Mouse (Mus musculus) embryonic facial prominence, embryonic 12.5 days (tissue): ENCODE measurements around the gene 6430550D23Rik. TPM values are rescaled to one million over a fixed set of nuclear protein-coding genes. Genes with fewer than 3 reads are reported as not detected.

Source experiments
- ATAC-seq: fragments of 200-750 bp; cut with Nextera tagmentation; 2 replicates; pipeline ENCODE4 v1.8.0; 2017; ENCODE audit not compliant: insufficient number of reproducible peaks, insufficient read depth, low FRiP score, low TSS enrichment
- H3K27ac ChIP-seq: fragments of 300-500 bp; sonication (generic); 2 replicates; pipeline ENCODE4 v1.5.1; 2016; ENCODE audit warnings: mild to moderate bottlenecking
- H3K27me3 ChIP-seq: fragments of 300-500 bp; sonication (generic); 2 replicates; pipeline ENCODE4 v1.6.1; 2016; ENCODE audit warnings: mild to moderate bottlenecking, moderate library complexity
- H3K36me3 ChIP-seq: fragments of 300-500 bp; sonication (generic); 2 replicates; pipeline ENCODE4 v1.6.1; 2016; ENCODE audit warnings: mild to moderate bottlenecking
- H3K4me1 ChIP-seq: fragments of 300-500 bp; sonication (generic); 2 replicates; pipeline ENCODE4 v1.6.1; 2016
- H3K4me2 ChIP-seq: fragments of 300-500 bp; sonication (generic); replicated peaks from 2 replicates; pipeline ENCODE4 v1.6.1; 2016; ENCODE audit warnings: mild to moderate bottlenecking, moderate library complexity
- H3K4me3 ChIP-seq: fragments of 300-500 bp; sonication (generic); 2 replicates; pipeline ENCODE4 v1.5.1; 2016; ENCODE audit warnings: mild to moderate bottlenecking
- H3K9ac ChIP-seq: fragments of 300-500 bp; sonication (generic); 2 replicates; pipeline ENCODE4 v1.6.1; 2016; ENCODE audit warnings: mild to moderate bottlenecking, moderate library complexity
- H3K9me3 ChIP-seq: fragments of 300-500 bp; sonication (generic); 2 replicates; pipeline ENCODE4 v1.6.1; 2016; ENCODE audit warnings: mild to moderate bottlenecking, moderate library complexity
- WGBS: fragments of 180-500 bp; shearing (Covaris S2); methylation state at CpG from one replicate; pipeline ENCODE4 v1.1.7; 2016; 5-methylcytosine and 5-hydroxymethylcytosine counted together
- polyA plus RNA-seq: library from polyadenylated mRNA; unstranded; fragments of >200 nt; fragmentation: Nextera tagmentation; extraction: Ambion mirVana; gene quantifications from 2 replicates; pipeline ENCODE4 v1.2.1, GENCODE M21; 2016

Gene 6430550D23Rik
- 2.0 and 2.3 TPM in 2 replicates for polyA plus RNA-seq

GRCm38 (mm10) chr2:156007888-156008532, at the start of gene 6430550D23Rik, which contains the start of gene Ergic3:
Gene 6430550D23Rik, minus strand, starts transcription at chr2:156007977.
Gene Ergic3, plus strand, starts transcription at chr2:156008045.
- Histone ChIP-seq H3K27me3 (no peaks in the 10 kb centered on the region), H3K4me3 (peak within 1 kb of the TSS; percentile 72), H3K4me2 (peak within 1 kb of the TSS; percentile 52), H3K4me1 (peaks cover 6% of the 10 kb centered on the region), H3K9me3 (no peaks in the 10 kb centered on the region), H3K36me3 (peaks cover 31% of the 10 kb centered on the region), H3K27ac (peak within 1 kb of the TSS; percentile 51), H3K9ac (peak within 1 kb of the TSS; percentile 74)
- WGBS, result under 1% methylated on average over 45 of the region's 45 CpGs
- ATAC-seq, result peak; percentile 99

DNA sequence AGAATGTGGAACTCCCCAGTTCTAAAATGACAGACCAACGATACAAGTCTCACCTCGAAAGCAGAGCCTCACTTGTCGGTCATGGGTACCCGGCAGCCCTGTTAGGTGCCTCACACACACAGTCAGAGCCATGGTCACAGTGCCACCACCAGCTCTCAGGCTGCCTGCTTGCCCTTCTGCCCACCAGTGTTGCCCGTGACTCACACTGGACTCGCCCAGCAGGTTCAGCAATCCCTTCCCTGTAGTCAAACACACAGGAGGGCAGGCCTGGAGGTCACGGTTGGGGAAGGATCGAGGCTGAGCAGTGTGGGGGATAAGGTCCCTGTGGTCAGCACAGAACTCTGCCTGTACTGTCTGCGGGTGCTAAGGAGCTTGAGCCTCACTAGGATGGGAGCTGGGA, 45.0 kb upstream of the 6430550D23Rik start, which contains the start of gene Fer1l4:
Fer1l4 (minus strand) TSS at position 132 of the 400 bp plus-strand sequence.
- no peak within 1 kb of the TSS for H3K27ac ChIP-seq
- WGBS, result 82% methylated on average over 9 of the region's 9 CpGs

DNA sequence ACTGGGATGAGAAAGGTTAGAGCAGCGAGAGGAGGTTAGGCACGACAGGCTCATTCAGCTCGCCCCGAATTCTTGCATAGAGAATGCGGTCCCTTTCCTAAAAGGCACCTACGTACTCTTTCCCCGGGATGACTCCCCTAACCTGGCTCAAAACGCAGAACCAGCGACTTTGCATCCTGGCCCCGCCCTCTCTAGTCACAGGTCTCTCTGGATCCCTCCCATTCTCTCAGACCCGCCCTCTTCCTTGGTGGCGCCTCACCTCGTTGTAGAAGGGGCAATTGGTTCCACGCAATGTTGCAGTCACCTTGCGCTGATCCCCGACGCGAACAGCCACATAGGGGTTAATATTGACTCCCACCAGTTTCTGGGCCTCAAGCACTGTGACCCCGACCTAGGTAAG, 40.2 kb upstream of the 6430550D23Rik start:
- no peak for ATAC-seq
- H3K4me2 ChIP-seq, result peak overlapping the region; percentile 14
- no peaks in the 10 kb centered on the region for H3K4me1 ChIP-seq
- no peak overlapping the region for H3K27ac ChIP-seq
- no peak overlapping the region for H3K4me3 ChIP-seq
- 7% methylated on average over 19 of the region's 19 CpGs for WGBS
- H3K9ac ChIP-seq, result no peak overlapping the region
- H3K36me3 ChIP-seq, result no peaks in the 10 kb centered on the region
- no peaks in the 10 kb centered on the region for H3K9me3 ChIP-seq
- H3K27me3 ChIP-seq, result peaks cover 9% of the 10 kb centered on the region; the same call in 1 of the 2 replicates

More for the DNA sequence above, 45.0 kb upstream of the 6430550D23Rik start, which contains the start of gene Fer1l4:
- H3K27me3 ChIP-seq, result no peaks in the 10 kb centered on the region
- ATAC-seq, result no peak
- no peaks in the 10 kb centered on the region for H3K9me3 ChIP-seq
- no peak within 1 kb of the TSS for H3K4me3 ChIP-seq
- H3K9ac ChIP-seq, result no peak within 1 kb of the TSS
- H3K4me2 ChIP-seq, result no peak within 1 kb of the TSS
- H3K4me1 ChIP-seq, result no peaks in the 10 kb centered on the region
- no peaks in the 10 kb centered on the region for H3K36me3 ChIP-seq

- no peaks in the 10 kb centered on the region for H3K36me3 ChIP-seq
- 85% methylated on average over 8 of the region's 8 CpGs for WGBS
- H3K4me1 ChIP-seq, result no peaks in the 10 kb centered on the region
- no peak for ATAC-seq
- H3K27me3 ChIP-seq, result peaks cover 9% of the 10 kb centered on the region; the same call in 1 of the 2 replicates
- H3K9me3 ChIP-seq, result no peaks in the 10 kb centered on the region
- H3K9ac ChIP-seq, result no peak overlapping the region
- H3K4me2 ChIP-seq, result no peak overlapping the region
- H3K4me3 ChIP-seq, result no peak overlapping the region
- H3K27ac ChIP-seq, result no peak overlapping the region
Observed at GRCm38 (mm10) chr2:156042903-156043302, 35.1 kb upstream of the 6430550D23Rik start.

DNA sequence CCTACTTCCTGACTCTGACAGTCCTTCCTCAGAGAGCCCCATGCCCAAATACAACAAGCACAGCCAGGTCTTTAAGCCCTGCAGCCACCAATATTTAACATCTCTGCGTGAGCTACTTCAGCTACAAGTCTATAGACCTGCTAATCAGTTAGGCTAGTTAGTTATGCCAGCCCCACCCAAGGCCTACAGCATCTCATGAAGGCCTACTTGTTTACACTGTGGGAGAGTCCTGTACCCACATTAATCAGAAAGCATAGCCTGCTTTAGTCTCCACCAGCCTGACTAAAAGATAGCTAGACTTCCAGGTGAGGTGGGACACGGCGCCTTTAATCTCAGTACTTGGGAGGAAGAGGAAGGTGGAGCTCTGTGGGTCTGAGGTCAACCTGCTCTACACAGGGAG, 31.6 kb upstream of the 6430550D23Rik start:
- no peaks in the 10 kb centered on the region for H3K9me3 ChIP-seq
- ATAC-seq, result no peak
- H3K9ac ChIP-seq, result no peak overlapping the region
- H3K4me1 ChIP-seq, result no peaks in the 10 kb centered on the region
- H3K27me3 ChIP-seq, result no peaks in the 10 kb centered on the region
- 89% methylated on average over 3 of the region's 3 CpGs for WGBS
- H3K4me2 ChIP-seq, result no peak overlapping the region
- no peaks in the 10 kb centered on the region for H3K36me3 ChIP-seq
- no peak overlapping the region for H3K27ac ChIP-seq
- H3K4me3 ChIP-seq, result no peak overlapping the region

DNA sequence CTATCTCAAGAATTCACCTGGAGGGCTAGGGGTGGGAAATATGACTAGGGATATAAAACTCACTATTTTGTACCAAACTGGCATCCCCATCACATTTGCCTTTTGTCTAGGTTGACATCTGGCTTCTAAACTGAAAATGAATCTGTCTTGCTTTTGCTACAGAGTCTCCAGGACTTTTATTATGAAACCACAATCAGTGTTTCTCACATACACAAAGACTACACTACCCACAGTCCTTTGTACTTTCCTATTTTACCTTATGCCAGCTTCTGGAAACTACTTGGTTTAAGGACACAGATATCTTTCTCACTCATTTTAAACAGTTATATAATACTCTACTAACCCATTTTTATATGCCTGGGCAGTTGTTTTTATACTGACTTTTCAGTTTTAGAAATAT, 17.7 kb upstream of the 6430550D23Rik start:
- no peaks in the 10 kb centered on the region for H3K36me3 ChIP-seq
- no peak for ATAC-seq

GRCm38 (mm10) chr2:156021765-156022164, 14.0 kb upstream of the 6430550D23Rik start:
- no peaks in the 10 kb centered on the region for H3K27me3 ChIP-seq
- no peak overlapping the region for H3K27ac ChIP-seq
- no peaks in the 10 kb centered on the region for H3K9me3 ChIP-seq
- no peak for ATAC-seq
- no peak overlapping the region for H3K4me2 ChIP-seq
- no peak overlapping the region for H3K9ac ChIP-seq
- H3K4me1 ChIP-seq, result no peaks in the 10 kb centered on the region
- 83% methylated on average over 2 of the region's 2 CpGs for WGBS
- peaks cover 27% of the 10 kb centered on the region for H3K36me3 ChIP-seq
- no peak overlapping the region for H3K4me3 ChIP-seq

More for the DNA sequence above, 17.7 kb upstream of the 6430550D23Rik start:
- no peaks in the 10 kb centered on the region for H3K4me1 ChIP-seq
- H3K4me2 ChIP-seq, result no peak overlapping the region
- H3K9me3 ChIP-seq, result no peaks in the 10 kb centered on the region
- H3K4me3 ChIP-seq, result no peak overlapping the region
- no peaks in the 10 kb centered on the region for H3K27me3 ChIP-seq
- H3K27ac ChIP-seq, result no peak overlapping the region
- no peak overlapping the region for H3K9ac ChIP-seq

- ATAC-seq, result no peak
- H3K27ac ChIP-seq, result no peak overlapping the region
- no peak overlapping the region; the same call in 1 of the 2 replicates for H3K9ac ChIP-seq
- WGBS, result 85% methylated on average over 8 of the region's 8 CpGs
- peaks cover 33% of the 10 kb centered on the region for H3K36me3 ChIP-seq
- no peak overlapping the region for H3K4me3 ChIP-seq
- H3K9me3 ChIP-seq, result no peaks in the 10 kb centered on the region
- H3K4me1 ChIP-seq, result no peaks in the 10 kb centered on the region
- no peaks in the 10 kb centered on the region for H3K27me3 ChIP-seq
- H3K4me2 ChIP-seq, result no peak overlapping the region
Observed at GRCm38 (mm10) chr2:156021219-156021618, 13.4 kb upstream of the 6430550D23Rik start.

DNA sequence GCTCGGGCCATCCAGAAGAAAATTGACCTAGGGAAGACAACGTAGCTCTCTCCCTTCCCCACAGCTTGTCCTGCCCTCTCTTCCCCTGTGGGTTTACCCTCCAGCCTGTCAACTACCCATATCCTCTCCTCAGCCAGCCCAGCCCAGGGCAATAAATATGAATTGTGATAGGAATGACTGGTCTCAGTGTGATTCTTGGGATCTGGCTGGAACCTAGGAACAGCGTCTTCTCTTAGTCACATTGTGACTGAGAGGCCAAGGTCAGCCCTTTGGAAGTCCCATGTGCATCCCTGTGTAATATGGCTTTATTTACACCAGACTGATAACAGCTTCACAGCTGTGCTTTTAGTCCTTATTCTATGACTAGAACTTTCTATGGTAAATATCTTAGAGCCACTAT, 10.3 kb upstream of the 6430550D23Rik start:
- WGBS, result 92% methylated on average over 3 of the region's 3 CpGs
- H3K4me1 ChIP-seq, result no peaks in the 10 kb centered on the region
- H3K4me3 ChIP-seq, result no peak overlapping the region
- ATAC-seq, result no peak
- H3K4me2 ChIP-seq, result no peak overlapping the region
- no peak overlapping the region for H3K27ac ChIP-seq
- no peaks in the 10 kb centered on the region for H3K9me3 ChIP-seq
- no peak overlapping the region for H3K9ac ChIP-seq
- H3K27me3 ChIP-seq, result no peaks in the 10 kb centered on the region
- peaks cover 64% of the 10 kb centered on the region for H3K36me3 ChIP-seq

- H3K4me2 ChIP-seq, result no peak overlapping the region
- no peak overlapping the region for H3K9ac ChIP-seq
- no peaks in the 10 kb centered on the region for H3K27me3 ChIP-seq
- H3K4me3 ChIP-seq, result no peak overlapping the region
- H3K4me1 ChIP-seq, result peaks cover 6% of the 10 kb centered on the region
- WGBS, result 93% methylated on average over 4 of the region's 4 CpGs
- no peaks in the 10 kb centered on the region for H3K9me3 ChIP-seq
- ATAC-seq, result no peak
- H3K27ac ChIP-seq, result no peak overlapping the region
- H3K36me3 ChIP-seq, result peaks cover 22% of the 10 kb centered on the region
Observed at GRCm38 (mm10) chr2:156005393-156005792, 2.4 kb downstream of the 6430550D23Rik start.

DNA sequence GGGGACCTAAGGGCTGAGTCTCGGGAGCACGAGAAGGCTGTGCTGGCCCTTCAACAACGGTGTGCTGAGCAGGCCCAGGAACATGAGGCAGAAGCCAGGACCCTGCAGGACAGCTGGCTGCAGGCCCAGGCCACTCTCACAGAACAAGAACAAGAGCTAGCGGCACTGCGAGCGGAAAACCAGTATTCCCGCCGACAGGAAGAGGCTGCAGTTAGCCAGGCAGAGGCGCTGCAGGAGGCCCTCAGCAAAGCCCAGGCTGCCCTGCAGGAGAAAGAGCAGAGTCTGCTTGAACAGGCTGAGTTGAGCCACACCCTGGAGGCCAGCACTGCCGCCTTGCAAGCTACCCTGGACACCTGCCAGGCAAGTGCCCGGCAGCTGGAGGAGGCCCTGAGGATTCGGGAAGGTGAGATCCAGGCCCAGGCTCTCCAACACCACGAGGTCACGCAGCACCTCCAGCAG, 15.9 kb downstream of the 6430550D23Rik start:
- 85% methylated on average over 14 of the region's 14 CpGs for WGBS

GRCm38 (mm10) chr2:155991151-155991550, 16.6 kb downstream of the 6430550D23Rik start:
- 95% methylated on average over 10 of the region's 10 CpGs for WGBS
- H3K9me3 ChIP-seq, result no peaks in the 10 kb centered on the region
- no peak overlapping the region for H3K4me2 ChIP-seq
- H3K27me3 ChIP-seq, result no peaks in the 10 kb centered on the region
- H3K9ac ChIP-seq, result no peak overlapping the region
- no peak overlapping the region for H3K27ac ChIP-seq
- H3K4me3 ChIP-seq, result no peak overlapping the region
- ATAC-seq, result no peak
- H3K36me3 ChIP-seq, result peaks cover 100% of the 10 kb centered on the region
- H3K4me1 ChIP-seq, result no peaks in the 10 kb centered on the region

More for the DNA sequence above, 15.9 kb downstream of the 6430550D23Rik start:
- no peak for ATAC-seq
- no peak overlapping the region for H3K4me2 ChIP-seq
- H3K4me3 ChIP-seq, result no peak overlapping the region
- H3K27me3 ChIP-seq, result no peaks in the 10 kb centered on the region
- H3K9me3 ChIP-seq, result no peaks in the 10 kb centered on the region
- no peaks in the 10 kb centered on the region for H3K4me1 ChIP-seq
- peaks cover 100% of the 10 kb centered on the region for H3K36me3 ChIP-seq
- H3K9ac ChIP-seq, result no peak overlapping the region
- no peak overlapping the region for H3K27ac ChIP-seq
